Mouse (Mus musculus) E14TG2a.4 (cell line): Measurements from ENCODE around the gene Mecr.
A peak's percentile ranks its signal among the peaks of the same experiment; 100 is the strongest.

Experiments
- CTCF ChIP-seq: conservative IDR thresholded peaks from 2 replicates; pipeline ENCODE4 v1.5.1; 2014; ENCODE audit warnings: low read length
- NANOG ChIP-seq: IDR thresholded peaks from 2 replicates; pipeline ENCODE4 v1.6.1; 2014; ENCODE audit warnings: borderline replicate concordance, low read length, mixed read lengths

GRCm38 (mm10) chr4:131825830-131826229 lies 17.4 kb upstream of the Mecr start:
- TF ChIP-seq CTCF (peak; percentile 53), NANOG (no peak)
